17 mouse cellular contexts compared by ENCODE assay signal in the genomic region with DNA sequence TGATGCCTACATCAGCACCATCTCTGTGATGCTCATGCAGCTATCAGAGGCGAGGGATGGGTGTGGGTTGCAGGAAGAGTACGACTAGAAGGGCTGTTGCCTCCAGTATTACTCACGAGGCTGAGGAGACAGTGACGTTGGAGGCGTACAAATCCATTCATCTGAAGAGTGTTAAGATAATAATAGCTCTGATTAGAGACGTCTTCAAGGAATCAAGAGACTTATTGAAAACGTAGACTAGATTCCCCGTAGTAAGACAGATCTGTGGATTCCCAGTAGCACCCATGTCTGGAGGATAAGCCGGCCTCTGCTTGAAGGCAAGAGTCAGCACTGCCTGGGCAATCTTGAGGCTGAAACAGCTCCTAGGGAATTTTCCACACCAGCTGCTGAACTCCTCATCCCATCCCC. TPM values are rescaled to one million over a fixed set of nuclear protein-coding genes. Genes with fewer than 3 reads are reported as not detected.
DNase-seq lines count a peak whose midpoint lies in the region; ATAC-seq and TF ChIP-seq lines count a peak whose summit lies in the region.
"Had no signal": no experiment of that assay in that cellular context is flagged by ENCODE, and none has a peak within 500 bp of the region (broad histone marks: within the 10 kb centered on the region; RNA-seq: fewer than 3 reads in every experiment).

No protein-coding gene starts in this region.

- intact Hi-C loops in left cerebral cortex, adult 2 months (cut with DNase I), result loop anchor here (1.0 to 2.0 kb wide), 2 partner anchors 38 to 77 kb away; no protein-coding TSS in a partner anchor

- no peak for ATAC-seq in megakaryocyte-erythroid progenitor cell, adult 5-6 weeks (replicated peaks; ENCODE audit: low FRiP score, low TSS enrichment, poor library complexity, severe bottlenecking)

- peak; percentile 39 to 41 for DNase-seq in layer of hippocampus, adult 8-10 months (ENCODE audit: low spot score in 2 of 2)
- DNase-seq in layer of hippocampus, postnatal 14 days (ENCODE audit: low spot score in 2 of 2), result no peak
- DNase-seq in frontal cortex, adult 2 months (ENCODE audit: extremely low spot score in 1 of 2, low spot score in 1 of 2), result peak; percentile 60 to 77
- DNase-seq in left cerebral cortex, adult 2 months (ENCODE audit: extremely low spot score in 1 of 2, low spot score in 2 of 2), result peak; percentile 44 to 58
- peak; percentile 51 to 62 for DNase-seq in right cerebral cortex, postnatal 10 days (ENCODE audit: low spot score in 2 of 2)
- no peak for DNase-seq in spleen, postnatal 14 days (ENCODE audit: low spot score in 2 of 2)
- DNase-seq: adrenal gland, adult 2 months; heart, postnatal 10 days; kidney, adult 8-10 months; kidney, postnatal 14 days; thymus, postnatal 25 days had no signal

- H3K4me3 ChIP-seq in left cerebral cortex, adult 2 months, result no peak overlapping the region
- H3K4me3 ChIP-seq: hindbrain, embryonic 12.5 days; limb, embryonic 15.5 days; liver, embryonic 15.5 days had no signal

- H3K27ac ChIP-seq in left cerebral cortex, adult 2 months, result peak overlapping the region; percentile 20
- H3K27ac ChIP-seq: hindbrain, embryonic 12.5 days; limb, embryonic 15.5 days; liver, embryonic 15.5 days; macrophage; stomach, postnatal 0 days had no signal

- no peak for TF ChIP-seq CTCF in left cerebral cortex, adult 2 months (IDR thresholded peaks at IDR 0.05)

RNA-seq across cellular contexts. Expression of a gene that starts 42.6 kb away (rescaled TPM):
- 10 to 100 TPM; 17.5 to 19.2 (median 18.5) TPM for total RNA-seq in layer of hippocampus, adult 8-10 months (2022)
- 10 to 100 TPM; 27.8 to 28.5 TPM for total RNA-seq in layer of hippocampus, postnatal 14 days (2021)
- 6.3 TPM in 2 replicates for polyA plus RNA-seq in frontal cortex, adult 2 months (2012; rRNA removed)
- 10 to 100 TPM; 15.9 to 18.1 TPM for total RNA-seq in left cerebral cortex, adult 2 months (2021)
- not detected in 2 replicates for total RNA-seq in megakaryocyte-erythroid progenitor cell, adult 5-6 weeks (2014; fragmentation: Nextera tagmentation)
- not detected in 2 replicates for total RNA-seq in megakaryocyte-erythroid progenitor cell, adult 5-6 weeks (2017)
- total RNA-seq: adrenal gland, adult 2 months had no signal
- polyA plus RNA-seq: adrenal gland, adult 2 months; macrophage had no signal

Comparison
In these comparisons a context has a peak if more than half of its experiments do, and no peak if none do; other contexts are left out.
1. DNase-seq: peak in layer of hippocampus, adult 8-10 months (2 of 2), frontal cortex, adult 2 months (2 of 2), left cerebral cortex, adult 2 months (2 of 2) and right cerebral cortex, postnatal 10 days (2 of 2); none in layer of hippocampus, postnatal 14 days (0 of 2) and spleen, postnatal 14 days (0 of 2).
2. RNA of a gene that starts 42.6 kb away (total RNA-seq): 27.8 to 28.5 TPM in layer of hippocampus, postnatal 14 days, 17.5 to 19.2 TPM in layer of hippocampus, adult 8-10 months and 15.9 to 18.1 TPM in left cerebral cortex, adult 2 months; not detected in megakaryocyte-erythroid progenitor cell, adult 5-6 weeks; every median in the first group is over 10 times any median in the second.